Mouse (Mus musculus): ENCODE data around the gene Ltbp3. TPM values are rescaled to one million over a fixed set of nuclear protein-coding genes. Genes with fewer than 3 reads are reported as not detected.

Gene Ltbp3
- total RNA-seq, 2 experiments from 2014 or later: 41.4 to 45.4 TPM

DNA sequence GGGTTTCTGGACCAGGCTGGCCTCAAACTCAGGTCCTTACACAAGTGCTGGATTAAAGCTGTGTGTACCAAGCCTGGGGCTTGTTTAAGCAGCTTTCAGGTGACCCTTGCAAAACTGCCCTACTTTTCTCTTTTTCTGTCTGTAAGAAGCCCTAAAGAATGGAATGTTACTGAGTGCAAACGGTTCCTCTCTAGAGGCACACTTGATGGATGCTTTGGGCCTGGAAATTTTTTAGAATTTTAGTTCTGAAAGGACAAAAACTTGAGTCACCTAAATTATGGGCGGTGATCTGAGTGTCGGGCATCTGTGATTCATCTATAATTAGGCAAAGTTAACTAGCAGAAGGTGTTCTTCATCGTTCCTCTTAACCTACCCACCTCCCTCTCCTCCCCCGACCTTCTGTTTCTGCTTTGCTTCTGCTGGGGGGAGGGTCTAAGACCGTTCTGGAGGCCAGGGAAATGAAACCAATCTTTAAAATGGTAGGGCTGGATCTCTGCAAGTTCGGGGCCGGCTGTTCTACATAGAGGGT is 63.7 kb downstream of the Ltbp3 start:
- no peak for DNase-seq (ENCODE audit: low spot score)

- no peak for DNase-seq (ENCODE audit: low spot score)
Measured at GRCm38 (mm10) chr19:5806051-5806808, 65.5 kb downstream of the Ltbp3 start.

- DNase-seq (ENCODE audit: low spot score): no peak
Measured at GRCm38 (mm10) chr19:5806809-5807205, 66.1 kb downstream of the Ltbp3 start.

DNA sequence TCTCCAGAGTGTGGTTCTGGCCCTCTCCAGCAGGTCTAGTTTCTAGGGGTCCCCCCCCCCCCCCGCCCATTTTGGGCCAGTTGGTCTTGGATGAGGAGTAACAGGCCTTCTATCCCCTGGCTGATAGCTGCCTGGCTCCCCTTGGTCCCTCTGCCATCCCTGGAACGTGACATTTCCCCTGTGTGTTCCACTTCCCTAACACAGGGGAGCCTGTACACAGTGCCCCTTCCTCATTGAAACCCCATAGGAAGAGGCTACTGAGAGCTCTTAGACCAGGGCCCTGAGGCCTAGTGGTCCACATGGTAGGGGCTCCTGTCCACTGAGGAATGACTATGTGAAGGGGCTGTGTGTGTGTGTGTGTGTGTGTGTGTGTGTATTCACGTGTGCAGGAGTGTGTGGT is 67.0 kb downstream of the Ltbp3 start:
- no peak for DNase-seq (ENCODE audit: low spot score)

Other genes starting within 250 kb of the Ltbp3 start
- under 1 TPM; 0.21 to 0.30 TPM for gene 1700020D05Rik, start 237.1 kb upstream of the Ltbp3 start, total RNA-seq (2021)
- 1 to 10 TPM; 5.5 to 5.8 TPM for gene Snx32, start 230.4 kb upstream of the Ltbp3 start, total RNA-seq (2021)
- gene Ovol1, start 180.3 kb upstream of the Ltbp3 start, total RNA-seq (2021): not detected
- 1 to 10 TPM; 1.7 to 2.5 TPM for gene Ap5b1, start 172.9 kb upstream of the Ltbp3 start, total RNA-seq (2021)
- 10 to 100 TPM; 40.7 to 50.1 TPM for gene Rnaseh2c, start 139.0 kb upstream of the Ltbp3 start, total RNA-seq (2021)
- gene Kat5, start 130.7 kb upstream of the Ltbp3 start, total RNA-seq (2021): 10 to 100 TPM; 24.0 to 26.0 TPM
- gene Rela, start 103.4 kb upstream of the Ltbp3 start, total RNA-seq (2021): 10 to 100 TPM; 14.6 to 19.3 TPM
- gene Sipa1, start 77.2 kb upstream of the Ltbp3 start, total RNA-seq (2021): 1 to 10 TPM; 5.6 to 8.2 TPM
- 1 to 10 TPM; 8.6 to 9.4 TPM for gene Map3k11, start 52.2 kb upstream of the Ltbp3 start, total RNA-seq (2021)
- gene Pcnx3, start 52.0 kb upstream of the Ltbp3 start, total RNA-seq (2021): 10 to 100 TPM; 12.5 to 13.8 TPM
- gene Kcnk7, start 36.5 kb upstream of the Ltbp3 start, total RNA-seq (2021): not detected
- gene Ehbp1l1, start 14.6 kb upstream of the Ltbp3 start, total RNA-seq (2021): 100 to 1,000 TPM; 210 to 241 TPM
- 10 to 100 TPM; 20.1 to 21.3 TPM for gene Fam89b, start 11.3 kb upstream of the Ltbp3 start, total RNA-seq (2021)
- gene Scyl1, start 30.5 kb downstream of the Ltbp3 start, total RNA-seq (2021): 10 to 100 TPM; 70.6 to 74.4 TPM
- 1 to 10 TPM; 2.9 to 3.2 TPM for gene Frmd8, start 134.4 kb downstream of the Ltbp3 start, total RNA-seq (2021)
- gene Slc25a45, start 136.9 kb downstream of the Ltbp3 start, total RNA-seq (2021): under 1 TPM; 0.59 to 0.90 TPM
- gene Tigd3, start 153.2 kb downstream of the Ltbp3 start, total RNA-seq (2021): under 1 TPM; 0.21 TPM
- 10 to 100 TPM; 76.3 to 85.1 TPM for gene Dpf2, start 172.1 kb downstream of the Ltbp3 start, total RNA-seq (2021)
- 10 to 100 TPM in 1 of 2 experiments, 1 to 10 TPM in 1; 8.9 to 11.2 TPM for gene Cdc42ep2, start 183.9 kb downstream of the Ltbp3 start, total RNA-seq (2021)
- gene Pola2, start 223.3 kb downstream of the Ltbp3 start, total RNA-seq (2021): 1 to 10 TPM; 6.2 to 8.7 TPM
- gene Slc22a20, start 245.2 kb downstream of the Ltbp3 start, total RNA-seq (2021): not detected